Mouse (Mus musculus) G1E (cell line): ENCODE measurements around the gene Ppme1.

Source experiments
- CTCF ChIP-seq: IDR thresholded peaks from 2 replicates; pipeline ENCODE4 v1.5.1; 2012; ENCODE audit warnings: low read depth, low read length, inconsistent platforms, mixed read lengths
- GATA1 ChIP-seq: IDR thresholded peaks from 2 replicates; pipeline ENCODE4 v1.6.1; 2012; ENCODE audit warnings: borderline replicate concordance, low read length, inconsistent platforms, mixed read lengths
- GATA2 ChIP-seq: IDR thresholded peaks from 2 replicates; pipeline ENCODE4 v1.6.1; 2012; ENCODE audit warnings: low read depth, low read length, inconsistent platforms, borderline replicate concordance
- POLR2AphosphoS5 ChIP-seq: IDR thresholded peaks from 2 replicates; pipeline ENCODE4 v1.6.1; 2012; ENCODE audit warnings: low read depth, low read length, inconsistent platforms; ENCODE audit not compliant: insufficient replicate concordance

DNA sequence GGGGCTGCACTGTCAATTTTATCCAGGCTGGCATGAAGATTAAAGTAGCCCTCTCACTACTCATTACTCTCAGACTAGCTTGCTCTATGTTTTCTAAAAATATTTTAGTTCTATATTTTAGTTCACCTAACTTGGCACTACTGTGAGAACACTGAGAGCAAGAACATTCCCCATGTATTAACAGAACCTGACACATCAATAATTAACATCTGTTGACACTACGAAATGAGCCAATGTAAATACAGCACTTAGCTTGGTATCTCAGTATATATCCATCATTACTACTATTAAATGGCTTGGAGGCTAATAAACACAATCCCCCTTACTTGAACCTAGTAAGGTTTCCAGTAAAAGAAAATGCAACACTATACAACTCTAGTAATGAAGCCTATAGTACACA is 15.3 kb downstream of the Ppme1 start:
- no peak for TF ChIP-seq CTCF
- TF ChIP-seq POLR2AphosphoS5 = no peak
- TF ChIP-seq GATA1 = no peak
- no peak for TF ChIP-seq GATA2
